15 mouse cellular contexts compared by ENCODE assay signal in the genomic region with DNA sequence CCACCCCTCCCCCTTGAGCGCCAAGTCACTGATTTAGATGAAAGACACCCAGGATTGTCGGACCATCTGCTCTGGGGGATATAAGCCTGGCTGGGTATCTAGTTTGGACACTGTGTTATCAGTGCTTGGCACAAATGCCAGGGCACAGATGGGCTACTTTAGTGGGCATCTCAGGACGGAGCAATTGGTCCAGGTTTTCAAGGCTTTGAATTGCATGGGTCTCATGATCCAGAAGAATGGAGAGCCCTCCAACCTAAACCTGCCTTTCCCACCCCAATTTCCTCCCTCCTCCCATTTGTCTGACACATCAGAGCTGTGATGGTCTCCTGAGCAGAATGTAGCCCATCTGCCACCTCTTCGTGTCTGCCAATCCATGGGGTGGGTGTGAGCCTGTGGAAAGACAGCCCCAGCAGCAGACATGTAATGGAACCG. TPM values are rescaled to one million over a fixed set of nuclear protein-coding genes. Genes with fewer than 3 reads are reported as not detected.
A peak's percentile ranks its signal among the peaks of the same experiment; 100 is the strongest.
DNase-seq lines count a peak whose midpoint lies in the region; ATAC-seq and TF ChIP-seq lines count a peak whose summit lies in the region.
"Had no signal": no experiment of that assay in that cellular context is flagged by ENCODE, and none has a peak within 500 bp of the region (broad histone marks: within the 10 kb centered on the region; RNA-seq: fewer than 3 reads in every experiment).

No protein-coding gene starts in this region.

- ATAC-seq in hindbrain, embryonic 15.5 days (ENCODE audit: low FRiP score, low read depth) = peak; percentile 57; the same call in 1 of the 2 replicates
- no peak for ATAC-seq in hindbrain, embryonic 12.5 days (ENCODE audit: low FRiP score)
- peak; percentile 90 for ATAC-seq in forebrain, postnatal 0 days
- ATAC-seq: midbrain, embryonic 16.5 days had no signal

- no peak overlapping the region for H3K4me3 ChIP-seq in hindbrain, embryonic 15.5 days
- no peak overlapping the region for H3K4me3 ChIP-seq in hindbrain, embryonic 12.5 days
- H3K4me3 ChIP-seq in forebrain, postnatal 0 days (ENCODE audit: low read depth, low read length) = no peak overlapping the region
- H3K4me3 ChIP-seq in thymus, adult 2 months (ENCODE audit: control insufficient read depth, insufficient read depth, low read length) = no peak overlapping the region
- H3K4me3 ChIP-seq: erythroblast, embryonic 14.5 days had no signal

- peaks cover 35% of the 10 kb centered on the region for H3K4me1 ChIP-seq in hindbrain, embryonic 15.5 days (replicated peaks)
- H3K4me1 ChIP-seq in hindbrain, embryonic 12.5 days = peaks cover 18% of the 10 kb centered on the region
- H3K4me1 ChIP-seq in forebrain, postnatal 0 days (ENCODE audit: insufficient read depth) = peaks cover 18% of the 10 kb centered on the region; the same call in 1 of the 2 replicates
- H3K4me1 ChIP-seq in thymus, adult 2 months (replicated peaks; ENCODE audit: control insufficient read depth, insufficient read depth, low read length) = no peaks in the 10 kb centered on the region

- no peak for TF ChIP-seq CTCF in forebrain, postnatal 0 days (IDR thresholded peaks at IDR 0.05; ENCODE audit: low read depth)
- no peak for TF ChIP-seq CTCF in thymus, adult 2 months (IDR thresholded peaks at IDR 0.05; ENCODE audit: borderline replicate concordance, control insufficient read depth, extremely low read depth, insufficient read depth, low read length, poor library complexity)

- no peak for TF ChIP-seq POLR2A in thymus, adult 2 months (IDR thresholded peaks at IDR 0.05; ENCODE audit: control insufficient read depth, extremely low read depth, insufficient read depth, low read length, poor library complexity)

- H3K27me3 ChIP-seq in hindbrain, embryonic 15.5 days = peaks cover 10% of the 10 kb centered on the region; the same call in 1 of the 2 replicates
- peaks cover 78% of the 10 kb centered on the region for H3K27me3 ChIP-seq in hindbrain, embryonic 12.5 days
- H3K27me3 ChIP-seq in forebrain, postnatal 0 days (ENCODE audit: insufficient read depth, low read length) = no peaks in the 10 kb centered on the region
- H3K27me3 ChIP-seq in thymus, adult 2 months (ENCODE audit: control insufficient read depth, insufficient read depth, low read length) = no peaks in the 10 kb centered on the region; the same call in 1 of the 2 replicates

- peak; percentile 95 for DNase-seq in cerebellum, adult 11-12 months
- peak; percentile 89 for DNase-seq in forebrain, postnatal 0 days
- peak; percentile 79 to 80 for DNase-seq in layer of hippocampus, postnatal 36 days
- DNase-seq in urinary bladder, postnatal 14 days (ENCODE audit: low spot score) = no peak
- no peak for DNase-seq in spleen, adult 12 weeks (ENCODE audit: low spot score)
- DNase-seq in thymus, adult 2 months = no peak
- DNase-seq: kidney, postnatal 14 days; lung, postnatal 36 days had no signal

- no peak overlapping the region for H3K27ac ChIP-seq in hindbrain, embryonic 15.5 days (replicated peaks)
- H3K27ac ChIP-seq in hindbrain, embryonic 12.5 days = no peak overlapping the region
- H3K27ac ChIP-seq in forebrain, postnatal 0 days (ENCODE audit: low read depth, low read length) = peak overlapping the region; percentile 73
- H3K27ac ChIP-seq in thymus, adult 2 months (ENCODE audit: control insufficient read depth, insufficient read depth, low read length) = no peak overlapping the region

- H3K9me3 ChIP-seq in hindbrain, embryonic 15.5 days = no peaks in the 10 kb centered on the region
- no peaks in the 10 kb centered on the region for H3K9me3 ChIP-seq in hindbrain, embryonic 12.5 days (replicated peaks)
- H3K9me3 ChIP-seq in forebrain, postnatal 0 days (ENCODE audit: low read length) = no peaks in the 10 kb centered on the region

- H3K9ac ChIP-seq in hindbrain, embryonic 15.5 days = no peak overlapping the region
- no peak overlapping the region for H3K9ac ChIP-seq in hindbrain, embryonic 12.5 days
- H3K9ac ChIP-seq in forebrain, postnatal 0 days = no peak overlapping the region

- H3K4me2 ChIP-seq in hindbrain, embryonic 15.5 days = no peak overlapping the region
- no peak overlapping the region for H3K4me2 ChIP-seq in hindbrain, embryonic 12.5 days (replicated peaks)
- 0 out of 2 replicates have a peak overlapping the region, but pooled peaks have one; percentile 4 for H3K4me2 ChIP-seq in forebrain, postnatal 0 days (ENCODE audit: low read depth)

- peaks cover 11% of the 10 kb centered on the region for H3K36me3 ChIP-seq in hindbrain, embryonic 15.5 days
- peaks cover 8% of the 10 kb centered on the region; the same call in 1 of the 2 replicates for H3K36me3 ChIP-seq in hindbrain, embryonic 12.5 days
- H3K36me3 ChIP-seq in forebrain, postnatal 0 days (ENCODE audit: insufficient read depth) = peaks cover 25% of the 10 kb centered on the region
- H3K36me3 ChIP-seq in thymus, adult 2 months (ENCODE audit: control insufficient read depth, insufficient read depth, low read length) = no peaks in the 10 kb centered on the region

- 59% methylated on average over 5 of the region's 5 CpGs for WGBS in hindbrain, embryonic 15.5 days
- 63% methylated on average over 5 of the region's 5 CpGs for WGBS in hindbrain, embryonic 12.5 days
- 43% methylated on average over 5 of the region's 5 CpGs for WGBS in forebrain, postnatal 0 days
- 75% methylated on average over 5 of the region's 5 CpGs for WGBS in thymus, adult 2 months

RNA-seq across cellular contexts. Expression of gene Sez6, which starts 20.2 kb away (rescaled TPM):
- 123 and 151 TPM in 2 replicates for polyA plus RNA-seq in hindbrain, embryonic 15.5 days (2015; fragmentation: Nextera tagmentation; extraction: Ambion mirVana)
- 47.3 and 48.7 TPM in 2 replicates for polyA plus RNA-seq in hindbrain, embryonic 12.5 days (2016; fragmentation: Nextera tagmentation; extraction: Ambion mirVana)
- total RNA-seq in forebrain, postnatal 0 days (2014; rRNA removed) = 150 and 194 TPM in 2 replicates
- 183 and 214 TPM in 2 replicates for polyA plus RNA-seq in forebrain, postnatal 0 days (2015; fragmentation: Nextera tagmentation; extraction: Ambion mirVana)
- 100 to 1,000 TPM; 148 to 153 TPM for total RNA-seq in layer of hippocampus, postnatal 36 days (2021)
- 1.1 TPM in 2 replicates for polyA plus RNA-seq in thymus, adult 2 months (2012; rRNA removed)
- total RNA-seq: granulocyte monocyte progenitor cell, adult 5-6 weeks; hematopoietic stem cell, adult 5-6 weeks; liver, adult 2 months had no signal
- polyA plus RNA-seq: erythroblast, embryonic 14.5 days; liver, adult 2 months had no signal

RNA-seq across cellular contexts. Expression of gene Phf12, which starts 31.7 kb away (rescaled TPM):
- 15.1 and 19.0 TPM in 2 replicates for polyA plus RNA-seq in hindbrain, embryonic 15.5 days (2015; fragmentation: Nextera tagmentation; extraction: Ambion mirVana)
- polyA plus RNA-seq in hindbrain, embryonic 12.5 days (2016; fragmentation: Nextera tagmentation; extraction: Ambion mirVana) = 30.6 and 30.7 TPM in 2 replicates
- 35.9 and 49.3 TPM in 2 replicates for total RNA-seq in forebrain, postnatal 0 days (2014; rRNA removed)
- polyA plus RNA-seq in forebrain, postnatal 0 days (2015; fragmentation: Nextera tagmentation; extraction: Ambion mirVana) = 6.2 and 9.1 TPM in 2 replicates
- total RNA-seq in layer of hippocampus, postnatal 36 days (2021) = 10 to 100 TPM; 48.3 to 51.2 TPM
- 151 and 160 TPM in 2 replicates for polyA plus RNA-seq in thymus, adult 2 months (2012; rRNA removed)

RNA-seq across cellular contexts. Expression of gene Pipox, which starts 56.9 kb away (rescaled TPM):
- polyA plus RNA-seq in hindbrain, embryonic 15.5 days (2015; fragmentation: Nextera tagmentation; extraction: Ambion mirVana) = 5.1 and 5.6 TPM in 2 replicates
- 5.0 and 7.1 TPM in 2 replicates for polyA plus RNA-seq in hindbrain, embryonic 12.5 days (2016; fragmentation: Nextera tagmentation; extraction: Ambion mirVana)
- total RNA-seq in forebrain, postnatal 0 days (2014; rRNA removed) = 3.8 and 6.8 TPM in 2 replicates
- polyA plus RNA-seq in forebrain, postnatal 0 days (2015; fragmentation: Nextera tagmentation; extraction: Ambion mirVana) = 3.7 and 4.2 TPM in 2 replicates
- 1 to 10 TPM; 1.3 to 1.7 TPM for total RNA-seq in layer of hippocampus, postnatal 36 days (2021)
- 5.1 and 6.5 TPM in 2 replicates for polyA plus RNA-seq in thymus, adult 2 months (2012; rRNA removed)
- total RNA-seq: hematopoietic stem cell, adult 5-6 weeks had no signal
- polyA plus RNA-seq: erythroblast, embryonic 14.5 days had no signal

Comparison
In these comparisons a context has a peak if more than half of its experiments do, and no peak if none do; other contexts are left out.
1. DNase-seq: peak in cerebellum, adult 11-12 months (single experiment), forebrain, postnatal 0 days (single experiment) and layer of hippocampus, postnatal 36 days (2 of 2); none in urinary bladder, postnatal 14 days (single experiment), spleen, adult 12 weeks (single experiment) and thymus, adult 2 months (single experiment).
2. RNA of gene Sez6, which starts 20.2 kb away (polyA plus RNA-seq): 183 to 214 TPM in forebrain, postnatal 0 days, 123 to 151 TPM in hindbrain, embryonic 15.5 days and 47.3 to 48.7 TPM in hindbrain, embryonic 12.5 days; 1.1 TPM in thymus, adult 2 months; every median in the first group is over 10 times any median in the second.